Mouse (Mus musculus): ENCODE results near the gene Sprr2d. TPM values are rescaled to one million over a fixed set of nuclear protein-coding genes. Genes with fewer than 3 reads are reported as not detected.

The Sprr2d gene
- total RNA-seq (2015) (not detected in 2 replicates), total RNA-seq (2017) (not detected in 2 replicates)

- no peak for ATAC-seq (ENCODE audit: poor library complexity, severe bottlenecking)
Observed at GRCm38 (mm10) chr3:92338840-92339239, at the start of gene Sprr2d. TSS of gene Sprr2d (plus strand) at chr3:92339140.

DNA sequence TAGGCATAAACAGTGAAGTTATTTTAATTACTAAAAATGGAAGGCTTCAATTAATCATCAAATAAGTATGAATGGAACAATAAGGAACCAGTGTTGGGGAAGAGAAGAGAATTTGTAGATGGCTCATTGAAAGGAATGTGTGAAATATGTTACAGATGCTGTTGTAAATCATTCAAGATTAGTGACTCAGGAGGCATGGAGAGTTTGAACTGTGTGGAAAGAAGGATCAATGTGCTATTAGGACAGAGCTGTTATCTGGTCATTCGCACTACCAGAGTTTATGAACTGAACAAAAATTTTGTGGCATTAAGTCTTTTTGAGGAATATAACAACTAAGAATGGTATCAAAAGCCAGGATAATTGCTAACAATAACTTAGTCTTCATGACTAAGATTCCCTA is 31.5 kb upstream of the Sprr2d start:
- ATAC-seq (ENCODE audit: poor library complexity, severe bottlenecking) = no peak

- no peak for ATAC-seq (ENCODE audit: poor library complexity, severe bottlenecking)
Observed at GRCm38 (mm10) chr3:92316320-92316719, 22.6 kb upstream of the Sprr2d start, which contains the start of gene Sprr2b. TSS of gene Sprr2b (plus strand) at chr3:92316620.

GRCm38 (mm10) chr3:92317384-92317783 is 21.6 kb upstream of the Sprr2d start:
- ATAC-seq (ENCODE audit: poor library complexity, severe bottlenecking) = no peak

- no peak for ATAC-seq (ENCODE audit: poor library complexity, severe bottlenecking)
Observed at GRCm38 (mm10) chr3:92336278-92336677, 2.7 kb upstream of the Sprr2d start.

GRCm38 (mm10) chr3:92351843-92352242 is 12.9 kb downstream of the Sprr2d start, which contains the start of gene Sprr2e:
TSS of gene Sprr2e (plus strand) at chr3:92352143.
- ATAC-seq (ENCODE audit: poor library complexity, severe bottlenecking) = no peak

GRCm38 (mm10) chr3:92361619-92362018 is 22.7 kb downstream of the Sprr2d start:
- ATAC-seq (ENCODE audit: poor library complexity, severe bottlenecking) = no peak

GRCm38 (mm10) chr3:92364887-92365286 is 25.9 kb downstream of the Sprr2d start, which contains the start of gene Sprr2f:
TSS of gene Sprr2f (plus strand) at chr3:92365187.
- no peak for ATAC-seq (ENCODE audit: poor library complexity, severe bottlenecking)

DNA sequence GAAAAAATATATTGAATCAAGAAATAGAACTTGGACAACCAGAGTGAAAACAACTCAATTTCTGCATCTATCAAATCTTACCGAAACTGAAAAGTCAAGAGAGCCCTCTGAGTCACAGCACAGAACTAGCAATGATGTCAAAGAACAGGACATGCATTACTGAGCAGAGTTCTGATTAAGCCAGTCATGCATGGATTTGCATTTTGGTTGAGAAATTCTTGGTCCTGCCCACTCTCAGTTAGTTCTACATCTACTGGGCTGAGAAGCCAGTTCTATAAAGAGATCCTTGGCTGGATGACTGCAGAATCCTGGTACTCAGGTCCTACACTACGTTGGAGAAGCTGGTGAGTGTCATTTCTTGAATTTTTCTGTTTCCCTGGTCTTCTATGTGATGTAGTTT is 34.7 kb downstream of the Sprr2d start:
- ATAC-seq (ENCODE audit: poor library complexity, severe bottlenecking) = no peak

- ATAC-seq (ENCODE audit: poor library complexity, severe bottlenecking) = no peak
Observed at GRCm38 (mm10) chr3:92385385-92385784, 46.4 kb downstream of the Sprr2d start, which contains the start of gene Sprr2h. TSS of gene Sprr2h (plus strand) at chr3:92385685.

Other genes starting within 250 kb of the Sprr2d start
- not detected in 2 replicates for gene Prr9, start 215.2 kb upstream of the Sprr2d start, total RNA-seq (2015)
- gene Prr9, start 215.2 kb upstream of the Sprr2d start, total RNA-seq (2017) = not detected in 2 replicates
- gene Lelp1, start 196.4 kb upstream of the Sprr2d start, total RNA-seq (2015) = not detected in 2 replicates
- not detected in 2 replicates for gene Lelp1, start 196.4 kb upstream of the Sprr2d start, total RNA-seq (2017)
- gene Sprr2a1, start 123.3 kb upstream of the Sprr2d start, total RNA-seq (2015) = not detected in 2 replicates
- not detected in 2 replicates for gene Sprr2a1, start 123.3 kb upstream of the Sprr2d start, total RNA-seq (2017)
- not detected in 2 replicates for gene Sprr2a2, start 123.2 kb upstream of the Sprr2d start, total RNA-seq (2015)
- gene Sprr2a2, start 123.2 kb upstream of the Sprr2d start, total RNA-seq (2017) = not detected in 2 replicates
- gene Sprr2a3, start 53.7 kb upstream of the Sprr2d start, total RNA-seq (2015) = not detected in 2 replicates
- not detected in 2 replicates for gene Sprr2a3, start 53.7 kb upstream of the Sprr2d start, total RNA-seq (2017)
- not detected in 2 replicates for gene Sprr2b, start 22.5 kb upstream of the Sprr2d start, total RNA-seq (2015)
- not detected in 2 replicates for gene Sprr2b, start 22.5 kb upstream of the Sprr2d start, total RNA-seq (2017)
- not detected in 2 replicates for gene Sprr2e, start 13.0 kb downstream of the Sprr2d start, total RNA-seq (2015)
- gene Sprr2e, start 13.0 kb downstream of the Sprr2d start, total RNA-seq (2017) = not detected in 2 replicates
- not detected in 2 replicates for gene Sprr2f, start 26.0 kb downstream of the Sprr2d start, total RNA-seq (2015)
- not detected in 2 replicates for gene Sprr2f, start 26.0 kb downstream of the Sprr2d start, total RNA-seq (2017)
- gene Sprr2h, start 46.5 kb downstream of the Sprr2d start, total RNA-seq (2015) = not detected in 2 replicates
- gene Sprr2h, start 46.5 kb downstream of the Sprr2d start, total RNA-seq (2017) = not detected in 2 replicates
- gene Sprr2i, start 68.9 kb downstream of the Sprr2d start, total RNA-seq (2015) = not detected in 2 replicates
- gene Sprr2i, start 68.9 kb downstream of the Sprr2d start, total RNA-seq (2017) = not detected in 2 replicates
- gene Sprr2j-ps, start 78.9 kb downstream of the Sprr2d start, total RNA-seq (2015) = not detected in 2 replicates
- gene Sprr2j-ps, start 78.9 kb downstream of the Sprr2d start, total RNA-seq (2017) = not detected in 2 replicates
- gene Gm9774, start 90.3 kb downstream of the Sprr2d start, total RNA-seq (2015) = 7.0 and 7.4 TPM in 2 replicates
- 1.1 and 2.3 TPM in 2 replicates for gene Gm9774, start 90.3 kb downstream of the Sprr2d start, total RNA-seq (2017)
- gene Sprr2k, start 93.4 kb downstream of the Sprr2d start, total RNA-seq (2015) = not detected in 2 replicates
- gene Sprr2k, start 93.4 kb downstream of the Sprr2d start, total RNA-seq (2017) = not detected in 2 replicates
- not detected in 2 replicates for gene Sprr1b, start 99.6 kb downstream of the Sprr2d start, total RNA-seq (2015)
- not detected in 2 replicates for gene Sprr1b, start 99.6 kb downstream of the Sprr2d start, total RNA-seq (2017)
- not detected in 2 replicates for gene Sprr3, start 119.6 kb downstream of the Sprr2d start, total RNA-seq (2015)
- gene Sprr3, start 119.6 kb downstream of the Sprr2d start, total RNA-seq (2017) = not detected in 2 replicates
- gene Sprr1a, start 146.8 kb downstream of the Sprr2d start, total RNA-seq (2015) = not detected in 2 replicates
- not detected in 2 replicates for gene Sprr1a, start 146.8 kb downstream of the Sprr2d start, total RNA-seq (2017)
- gene Sprr4, start 161.4 kb downstream of the Sprr2d start, total RNA-seq (2015) = not detected in 2 replicates
- gene Sprr4, start 161.4 kb downstream of the Sprr2d start, total RNA-seq (2017) = not detected in 2 replicates
- not detected in 2 replicates for gene 2310046K23Rik, start 195.4 kb downstream of the Sprr2d start, total RNA-seq (2015)
- gene 2310046K23Rik, start 195.4 kb downstream of the Sprr2d start, total RNA-seq (2017) = not detected in 2 replicates
- gene Ivl, start 234.6 kb downstream of the Sprr2d start, total RNA-seq (2015) = 0.18 TPM in 1 of 2 replicates, not detected in the other
- gene Ivl, start 234.6 kb downstream of the Sprr2d start, total RNA-seq (2017) = not detected in 2 replicates
- gene Smcp, start 249.9 kb downstream of the Sprr2d start, total RNA-seq (2015) = not detected in 2 replicates
- not detected in 2 replicates for gene Smcp, start 249.9 kb downstream of the Sprr2d start, total RNA-seq (2017)